Mouse (Mus musculus): ENCODE results near the gene Pnkd. TPM values are rescaled to one million over a fixed set of nuclear protein-coding genes. Genes with fewer than 3 reads are reported as not detected.
A peak's percentile ranks its signal among the peaks of the same experiment; 100 is the strongest.

Gene Pnkd
- total RNA-seq, 2 experiments from 2014 or later = 116 to 139 TPM

DNA sequence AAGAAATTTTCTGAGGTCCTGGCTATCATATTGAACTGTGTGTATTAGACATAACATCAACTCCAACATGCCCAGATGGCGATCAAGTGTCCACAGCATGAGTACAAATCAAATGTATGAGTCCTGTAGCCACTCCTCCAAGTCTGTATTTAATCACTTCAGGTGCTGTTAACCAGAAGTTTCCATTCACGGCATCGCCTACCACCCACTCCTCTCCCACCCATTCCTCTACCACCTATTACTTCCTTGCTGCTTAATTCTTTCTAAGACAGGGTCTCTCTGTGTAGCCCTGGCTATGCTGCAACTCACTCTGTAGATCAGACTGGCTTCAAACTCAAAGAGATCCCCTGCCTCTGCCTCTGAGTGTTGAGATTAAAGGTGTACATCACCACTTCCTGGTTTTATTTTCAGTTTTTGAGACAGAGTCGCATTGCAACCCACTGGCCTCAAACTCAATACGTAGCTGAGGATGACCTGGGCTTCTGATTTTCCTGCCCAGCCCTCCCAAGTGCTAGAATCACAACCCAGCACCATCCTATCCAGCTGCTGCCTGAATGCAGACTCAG, 75.3 kb downstream of the Pnkd start:
- no peak for DNase-seq

GRCm38 (mm10) chr1:74361812-74362211, 77.1 kb downstream of the Pnkd start, which contains the start of gene Catip:
TSS of gene Catip (plus strand) at chr1:74362108.
- peak; percentile 84 for DNase-seq

- DNase-seq = no peak
Observed at GRCm38 (mm10) chr1:74362325-74363229, 77.8 kb downstream of the Pnkd start.

GRCm38 (mm10) chr1:74363437-74363836, 78.7 kb downstream of the Pnkd start:
- no peak for DNase-seq

DNA sequence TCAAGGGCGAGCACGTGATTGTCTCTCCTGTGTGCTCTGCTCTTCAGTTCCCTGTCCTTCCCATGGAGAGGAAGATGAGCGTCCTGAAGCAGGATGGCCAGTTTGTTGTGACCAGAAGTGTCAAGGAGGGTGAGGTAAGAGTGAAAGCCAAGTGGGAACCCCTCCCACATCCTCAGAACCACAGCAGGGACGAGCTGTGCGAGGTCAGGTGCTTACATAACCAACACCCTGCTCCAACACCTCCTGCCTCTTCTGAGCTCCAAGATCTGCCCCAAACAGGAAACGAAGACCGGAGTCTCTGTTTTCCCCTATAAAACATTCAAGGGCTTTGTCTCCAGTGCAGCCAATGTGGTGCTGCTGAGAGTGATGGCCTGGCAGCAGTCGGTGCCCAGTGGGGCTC, 79.5 kb downstream of the Pnkd start:
- DNase-seq = no peak

GRCm38 (mm10) chr1:74367886-74368645, 83.3 kb downstream of the Pnkd start:
- peak; percentile 68 for DNase-seq

- DNase-seq = no peak
Observed at GRCm38 (mm10) chr1:74370040-74370439, 85.3 kb downstream of the Pnkd start.

GRCm38 (mm10) chr1:74373372-74373771, 88.6 kb downstream of the Pnkd start:
- DNase-seq = no peak

GRCm38 (mm10) chr1:74374980-74375379, 90.2 kb downstream of the Pnkd start, which contains the start of gene Slc11a1:
TSS of gene Slc11a1 (plus strand) at chr1:74375195.
- DNase-seq = no peak

DNA sequence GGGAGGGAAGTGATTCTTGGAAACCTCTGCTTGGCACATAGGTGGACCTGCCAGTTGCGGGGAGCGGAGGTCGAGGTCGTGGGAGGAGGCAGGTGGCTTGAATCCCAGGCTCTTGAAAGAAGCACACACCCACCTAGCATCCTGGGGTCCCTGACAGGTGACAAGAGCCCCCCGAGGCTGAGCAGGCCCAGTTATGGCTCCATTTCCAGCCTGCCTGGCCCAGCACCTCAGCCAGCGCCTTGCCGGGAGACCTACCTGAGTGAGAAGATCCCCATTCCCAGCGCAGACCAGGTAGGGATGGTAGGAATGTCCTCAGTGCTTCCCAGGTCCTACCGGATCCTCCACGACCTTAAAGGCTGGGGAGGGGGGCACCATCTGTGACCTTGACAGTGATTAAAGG, 90.8 kb downstream of the Pnkd start:
- no peak for DNase-seq

DNA sequence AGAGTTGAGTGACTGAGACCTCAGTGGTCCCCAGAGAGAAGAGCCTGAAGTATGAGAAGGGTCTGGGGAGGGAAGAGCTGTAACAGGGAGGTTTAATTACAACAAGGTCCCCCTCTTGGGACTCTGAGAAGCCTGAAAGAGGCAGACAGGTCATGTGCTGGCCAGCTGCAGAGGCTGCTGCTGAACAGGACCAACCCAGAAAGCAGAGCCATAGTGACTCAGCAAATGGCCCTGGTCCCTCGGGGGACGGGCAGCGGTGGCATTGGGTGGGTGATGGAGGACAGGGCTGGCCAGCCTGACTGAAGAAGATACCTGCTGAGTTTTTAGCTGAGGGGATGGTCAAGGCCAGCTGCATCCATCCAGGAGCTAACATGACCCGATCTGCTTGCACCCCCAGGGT, 91.7 kb downstream of the Pnkd start:
- peak; percentile 74 for DNase-seq

GRCm38 (mm10) chr1:74379058-74379504, 94.4 kb downstream of the Pnkd start:
- no peak for DNase-seq

DNA sequence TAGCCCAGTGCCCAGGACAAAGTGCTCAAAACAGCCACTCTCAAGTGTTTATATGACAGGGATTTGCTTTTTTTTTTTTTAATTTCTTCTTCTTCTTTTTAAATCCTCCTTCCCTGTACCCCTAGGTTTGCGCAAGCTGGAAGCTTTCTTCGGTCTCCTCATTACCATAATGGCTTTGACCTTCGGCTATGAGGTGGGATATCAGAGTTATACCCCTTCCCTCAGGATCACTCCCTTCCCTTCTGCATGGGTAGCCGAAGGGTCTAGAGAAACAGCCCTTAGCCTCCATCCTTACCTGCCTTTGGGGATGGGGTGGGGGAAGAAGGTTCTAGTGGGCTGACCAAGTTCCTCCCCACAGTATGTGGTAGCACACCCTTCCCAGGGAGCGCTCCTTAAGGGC, 95.8 kb downstream of the Pnkd start:
- no peak for DNase-seq

GRCm38 (mm10) chr1:74381588-74382021, 96.9 kb downstream of the Pnkd start:
- no peak for DNase-seq

- no peak for DNase-seq
Observed at GRCm38 (mm10) chr1:74383385-74383784, 98.7 kb downstream of the Pnkd start.

DNA sequence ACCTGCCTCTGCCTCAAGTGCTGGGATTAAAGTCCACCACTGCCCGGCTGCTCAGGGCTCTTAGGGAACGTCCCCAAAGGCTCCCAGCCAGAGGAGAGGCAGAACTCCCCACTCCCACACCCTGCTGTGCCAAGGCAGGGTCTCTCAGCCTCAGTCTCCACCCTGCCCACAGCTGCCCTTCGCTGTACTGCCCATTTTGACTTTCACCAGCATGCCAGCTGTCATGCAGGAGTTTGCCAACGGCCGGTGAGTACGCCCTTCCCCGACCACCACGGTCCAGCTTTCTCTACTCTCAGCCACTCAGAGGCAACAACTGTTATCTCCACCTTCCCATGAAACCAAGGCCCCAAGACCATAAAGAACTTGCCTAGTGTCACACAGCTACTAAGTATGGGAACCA, 99.8 kb downstream of the Pnkd start:
- DNase-seq = no peak

DNA sequence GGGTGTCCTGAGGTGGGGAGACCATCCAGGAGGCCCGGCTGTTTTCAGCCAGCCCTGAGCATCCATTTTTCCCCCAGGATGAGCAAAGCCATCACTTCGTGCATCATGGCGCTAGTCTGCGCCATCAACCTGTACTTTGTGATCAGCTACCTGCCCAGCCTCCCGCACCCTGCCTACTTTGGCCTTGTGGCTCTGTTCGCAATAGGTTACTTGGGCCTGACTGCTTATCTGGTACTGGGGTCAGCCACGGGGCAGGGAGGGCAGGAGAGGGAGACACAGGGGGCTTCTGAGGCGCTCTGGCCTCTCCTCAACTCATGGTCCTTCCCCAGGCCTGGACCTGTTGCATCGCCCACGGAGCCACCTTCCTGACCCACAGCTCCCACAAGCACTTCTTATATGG, 100.3 kb downstream of the Pnkd start:
- DNase-seq = no peak

DNA sequence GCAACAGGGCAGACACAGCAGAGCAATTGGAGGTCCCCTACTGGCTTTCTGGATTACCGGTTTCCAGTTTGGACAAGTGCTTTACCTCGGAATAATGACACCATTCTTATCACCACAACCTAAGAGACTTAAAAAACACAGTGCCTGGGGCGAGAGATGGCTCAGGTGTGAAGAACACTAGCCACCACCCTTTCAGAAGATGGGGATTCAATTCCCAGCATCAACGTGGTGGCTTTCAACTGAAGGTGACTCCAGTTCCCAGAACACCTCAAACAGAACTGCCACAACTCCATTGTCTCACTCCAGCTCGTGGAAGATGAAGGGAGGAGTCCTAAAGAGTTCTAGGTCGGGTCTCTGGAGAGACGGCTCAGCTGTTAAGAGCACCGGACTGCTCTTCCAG, 100.8 kb downstream of the Pnkd start:
- DNase-seq = no peak

- no peak for DNase-seq
Observed at GRCm38 (mm10) chr1:74386363-74386713, 101.6 kb downstream of the Pnkd start.

- peak; percentile 97 for DNase-seq
Observed at GRCm38 (mm10) chr1:74386714-74387385, 102.1 kb downstream of the Pnkd start.

- no peak for DNase-seq
Observed at GRCm38 (mm10) chr1:74387386-74387988, 102.8 kb downstream of the Pnkd start.

DNA sequence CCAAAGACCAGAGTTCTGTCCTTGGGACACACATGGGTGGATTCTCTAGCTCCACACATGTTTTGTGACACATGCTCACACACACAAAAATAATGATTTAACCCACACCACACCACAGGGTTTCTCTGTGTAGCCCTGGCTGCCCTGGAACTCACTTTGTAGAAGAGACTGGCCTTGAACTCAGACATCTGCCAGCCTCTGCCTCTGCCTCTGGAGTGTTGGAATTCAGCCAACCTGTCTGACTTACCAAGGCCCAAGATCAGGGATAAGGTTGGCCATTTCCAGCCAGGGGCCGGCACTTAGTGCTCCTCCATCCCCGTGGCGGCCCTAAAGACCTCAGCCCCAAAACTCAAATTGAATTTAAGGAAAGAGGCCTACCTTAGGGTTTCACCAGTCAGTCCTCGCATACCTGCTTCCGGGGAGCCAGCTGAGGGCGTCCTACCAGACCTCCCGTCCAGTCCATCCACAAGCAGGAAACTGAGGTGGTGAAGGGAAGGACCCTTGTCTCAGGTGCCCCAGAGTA, 103.7 kb downstream of the Pnkd start:
- DNase-seq = peak; percentile 50

All from adrenal gland, postnatal 10 days (tissue).